Mouse (Mus musculus) stomach, postnatal 0 days (tissue): Measurements from ENCODE around the gene Prickle1. TPM values are rescaled to one million over a fixed set of nuclear protein-coding genes. Genes with fewer than 3 reads are reported as not detected.
A peak's percentile ranks its signal among the peaks of the same experiment; 100 is the strongest.

Source experiments
- ATAC-seq: fragments of 200-750 bp; cut with Nextera tagmentation; 2 replicates; pipeline ENCODE4 v1.8.0; 2017; ENCODE audit not compliant: low FRiP score, low TSS enrichment
- DNase-seq: peaks from one replicate; pipeline ENCODE4 v3.0.0-alpha.2; 2016; ENCODE audit warnings: low spot score
- H3K27ac ChIP-seq: fragments of 300-500 bp; sonication (generic); replicated peaks from 2 replicates; pipeline ENCODE4 v1.5.1; 2014; ENCODE audit warnings: mild to moderate bottlenecking, control low read depth
- H3K27me3 ChIP-seq: fragments of 300-500 bp; sonication (generic); 2 replicates; pipeline ENCODE4 v1.6.1; 2014; ENCODE audit warnings: low read length; ENCODE audit not compliant: control insufficient read depth, insufficient read depth
- H3K36me3 ChIP-seq: fragments of 300-500 bp; sonication (generic); 2 replicates; pipeline ENCODE4 v1.6.1; 2014; ENCODE audit warnings: low read length, mixed read lengths; ENCODE audit not compliant: control insufficient read depth, insufficient read depth
- H3K4me1 ChIP-seq: fragments of 300-500 bp; sonication (generic); replicated peaks from 2 replicates; pipeline ENCODE4 v1.6.1; 2014; ENCODE audit warnings: antibody characterized with exemption; ENCODE audit not compliant: control insufficient read depth, insufficient read depth
- H3K4me2 ChIP-seq: fragments of 300-500 bp; sonication (generic); replicated peaks from 2 replicates; pipeline ENCODE4 v1.6.1; 2014; ENCODE audit warnings: low read depth, mild to moderate bottlenecking, control low read depth, moderate library complexity
- H3K4me3 ChIP-seq: fragments of 300-500 bp; sonication (generic); 2 replicates; pipeline ENCODE4 v1.5.1; 2014; ENCODE audit warnings: low read depth, low read length, control low read depth
- H3K9ac ChIP-seq: fragments of 300-500 bp; sonication (generic); 2 replicates; pipeline ENCODE4 v1.6.1; 2014; ENCODE audit warnings: mild to moderate bottlenecking, low read length, control low read depth, mixed read lengths
- H3K9me3 ChIP-seq: fragments of 300-500 bp; sonication (generic); 2 replicates; pipeline ENCODE4 v1.6.1; 2016; ENCODE audit warnings: low read length; ENCODE audit not compliant: control insufficient read depth
- CTCF ChIP-seq: IDR thresholded peaks from 2 replicates; pipeline ENCODE4 v1.5.1; 2016; ENCODE audit warnings: antibody characterized with exemption, low read depth, mild to moderate bottlenecking, moderate library complexity
- EP300 ChIP-seq: optimal IDR thresholded peaks from 2 replicates; pipeline ENCODE3; 2016; ENCODE audit warnings: antibody characterized with exemption
- WGBS: fragments of 180-500 bp; shearing (Covaris S2); extraction: QIAGEN DNeasy Blood & Tissue Kit; methylation state at CpG from one replicate; pipeline ENCODE4 v1.1.7; 2014; 5-methylcytosine and 5-hydroxymethylcytosine counted together
- polyA plus RNA-seq: library from polyadenylated mRNA; unstranded; fragments of >200 nt; fragmentation: Nextera tagmentation; extraction: Ambion mirVana; gene quantifications from 2 replicates; pipeline ENCODE4 v1.2.1, GENCODE M21; 2015

Prickle1 gene
- polyA plus RNA-seq, 1 experiment from 2014 or later: 6.5 TPM

DNA sequence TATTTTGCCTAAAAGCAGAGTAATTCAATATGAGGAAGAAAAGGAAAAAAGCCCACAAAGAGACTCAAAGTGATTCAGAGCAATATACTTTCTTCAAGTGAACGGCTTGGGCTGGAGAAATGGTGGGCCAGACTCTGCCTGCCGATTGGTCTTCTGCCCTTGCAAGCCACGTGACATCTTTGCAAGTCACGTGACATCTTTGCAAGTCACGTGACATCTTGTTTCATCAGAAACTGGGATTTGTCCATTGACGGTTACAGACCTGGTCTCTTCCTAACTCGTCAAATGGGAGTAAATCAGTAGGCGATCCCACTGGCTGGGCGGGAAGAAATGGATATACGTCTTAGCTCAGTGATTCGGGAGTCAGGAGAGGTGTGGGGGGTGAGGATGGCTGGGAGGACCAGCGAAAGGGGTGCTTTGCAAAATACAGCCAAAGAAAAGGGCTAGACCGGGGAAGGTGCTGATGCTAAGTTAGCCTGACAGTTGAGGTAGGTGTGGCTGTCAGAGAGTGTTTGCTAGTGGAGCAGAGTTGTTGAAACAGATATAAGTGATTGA is 5.8 kb upstream of the Prickle1 start:
- DNase-seq (no peak), ATAC-seq (no peak)
- H3K4me2 ChIP-seq: no peak overlapping the region
- H3K27ac ChIP-seq: no peak overlapping the region
- no peaks in the 10 kb centered on the region for H3K36me3 ChIP-seq
- H3K27me3 ChIP-seq: no peaks in the 10 kb centered on the region
- no peaks in the 10 kb centered on the region for H3K9me3 ChIP-seq
- TF ChIP-seq EP300 (no peak), CTCF (no peak)
- H3K9ac ChIP-seq: no peak overlapping the region
- no peaks in the 10 kb centered on the region for H3K4me1 ChIP-seq
- H3K4me3 ChIP-seq: no peak overlapping the region
- WGBS: 93% methylated on average over 13 of the region's 13 CpGs

DNA sequence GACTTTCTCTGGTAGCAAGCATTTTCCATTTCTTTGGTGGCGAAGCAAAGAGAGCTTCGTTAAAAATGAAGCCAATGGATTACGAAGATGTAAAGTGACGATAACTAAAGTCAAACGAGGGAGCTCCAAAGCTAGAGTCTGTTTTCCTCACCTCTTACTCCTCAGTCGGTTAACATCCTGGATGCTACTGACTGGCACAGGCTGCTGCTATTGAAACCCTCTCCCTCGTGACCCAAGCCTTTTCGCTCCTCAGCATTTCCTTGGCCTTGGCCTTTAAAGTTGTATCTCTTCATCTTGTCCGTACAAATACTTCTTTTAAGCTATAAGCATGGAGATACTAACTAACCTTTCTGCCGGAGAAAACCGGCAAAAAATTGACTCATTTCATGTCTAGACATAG is 1.3 kb upstream of the Prickle1 start:
- Histone ChIP-seq H3K36me3 (no peaks in the 10 kb centered on the region), H3K9me3 (no peaks in the 10 kb centered on the region), H3K4me3 (no peak overlapping the region; the same call in 1 of the 2 replicates), H3K4me2 (peak overlapping the region; percentile 89), H3K27ac (no peak overlapping the region; the same call in 1 of the 2 replicates), H3K27me3 (no peaks in the 10 kb centered on the region), H3K4me1 (no peaks in the 10 kb centered on the region), H3K9ac (no peak overlapping the region)
- no peak for TF ChIP-seq CTCF
- TF ChIP-seq EP300: no peak
- ATAC-seq (no peak), DNase-seq (no peak)
- 60% methylated on average over 11 of the region's 11 CpGs for WGBS

DNA sequence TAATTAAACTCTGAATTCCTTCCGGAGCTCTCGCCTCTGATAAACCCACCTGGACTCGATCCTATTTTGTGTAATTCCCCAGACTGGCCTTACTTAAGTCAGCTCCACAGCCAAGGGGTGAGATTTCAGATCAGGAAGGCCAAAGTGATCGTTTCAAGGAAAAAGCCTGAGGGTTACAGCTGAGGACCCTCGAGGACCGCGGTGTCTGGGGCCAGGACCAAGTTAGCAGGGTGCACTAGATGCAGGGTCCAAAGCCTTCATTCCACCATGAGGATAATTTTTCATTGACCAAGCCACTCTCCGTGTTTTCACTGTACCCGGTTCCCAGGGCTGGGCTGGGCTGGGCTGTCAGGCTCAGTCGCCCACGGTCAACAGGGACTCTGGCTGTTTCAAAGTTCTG is 594 bp upstream of the Prickle1 start:
- peak overlapping the region; percentile 89 for H3K4me2 ChIP-seq

DNA sequence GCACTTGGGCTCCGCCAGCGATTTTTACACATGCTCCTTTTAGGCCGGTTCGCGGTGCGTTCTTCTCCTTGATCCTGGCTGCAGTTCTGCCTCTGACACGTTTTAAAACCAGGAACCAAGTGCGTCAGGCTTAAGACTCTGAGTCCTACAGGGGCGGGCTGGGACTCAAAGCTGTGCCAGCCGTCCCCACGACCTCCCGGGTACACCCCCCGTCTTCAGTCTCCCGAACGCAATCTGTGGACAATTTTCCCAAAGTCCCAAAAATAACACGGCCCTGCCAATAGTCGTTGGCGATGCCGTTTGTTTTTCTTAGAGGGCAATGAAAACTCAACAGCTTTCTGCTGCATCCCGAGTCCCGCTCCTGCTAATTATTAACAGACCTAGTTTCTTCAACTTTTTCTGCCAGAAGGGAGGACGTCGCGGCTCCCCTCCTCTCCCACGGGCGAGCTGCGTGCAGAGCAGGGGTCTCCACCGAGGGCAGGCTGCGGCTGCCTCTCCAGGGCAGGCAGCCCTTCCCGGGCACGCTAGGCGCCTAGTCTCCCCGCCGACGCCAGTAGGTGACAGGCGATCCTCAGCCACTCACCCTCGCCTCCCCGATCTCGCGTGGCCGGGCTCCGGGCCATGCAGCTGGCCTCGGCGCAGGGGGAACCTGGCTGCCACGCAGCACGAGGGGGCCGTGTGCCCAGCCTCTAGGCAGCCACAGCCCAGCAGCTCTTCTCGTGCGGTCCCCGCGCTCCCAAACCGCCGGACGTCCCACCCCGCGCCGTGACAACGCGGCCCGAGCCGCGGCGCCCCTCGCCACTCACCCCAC is 598 bp downstream of the Prickle1 start:
- Histone ChIP-seq H3K36me3 (no peaks in the 10 kb centered on the region), H3K27ac (peak overlapping the region; percentile 94), H3K4me3 (peak overlapping the region; percentile 98), H3K9ac (peak overlapping the region; percentile 91), H3K4me2 (peak overlapping the region; percentile 89), H3K9me3 (no peaks in the 10 kb centered on the region), H3K27me3 (no peaks in the 10 kb centered on the region), H3K4me1 (no peaks in the 10 kb centered on the region)
- WGBS: under 1% methylated on average over 58 of the region's 64 CpGs
- TF ChIP-seq EP300: no peak
- TF ChIP-seq CTCF: peak; percentile 51
- DNase-seq (peak; percentile 71), ATAC-seq (peak; percentile 68)

More for the DNA sequence above, 594 bp upstream of the Prickle1 start:
- Histone ChIP-seq H3K36me3 (no peaks in the 10 kb centered on the region), H3K27me3 (no peaks in the 10 kb centered on the region), H3K9me3 (no peaks in the 10 kb centered on the region), H3K27ac (peak overlapping the region; percentile 94), H3K4me1 (no peaks in the 10 kb centered on the region), H3K4me3 (peak overlapping the region; percentile 98), H3K9ac (peak overlapping the region; percentile 91)
- TF ChIP-seq EP300 (no peak), CTCF (no peak)
- ATAC-seq (peak; percentile 67), DNase-seq (peak; percentile 83)
- 0% methylated on average over 11 of the region's 11 CpGs for WGBS

DNA sequence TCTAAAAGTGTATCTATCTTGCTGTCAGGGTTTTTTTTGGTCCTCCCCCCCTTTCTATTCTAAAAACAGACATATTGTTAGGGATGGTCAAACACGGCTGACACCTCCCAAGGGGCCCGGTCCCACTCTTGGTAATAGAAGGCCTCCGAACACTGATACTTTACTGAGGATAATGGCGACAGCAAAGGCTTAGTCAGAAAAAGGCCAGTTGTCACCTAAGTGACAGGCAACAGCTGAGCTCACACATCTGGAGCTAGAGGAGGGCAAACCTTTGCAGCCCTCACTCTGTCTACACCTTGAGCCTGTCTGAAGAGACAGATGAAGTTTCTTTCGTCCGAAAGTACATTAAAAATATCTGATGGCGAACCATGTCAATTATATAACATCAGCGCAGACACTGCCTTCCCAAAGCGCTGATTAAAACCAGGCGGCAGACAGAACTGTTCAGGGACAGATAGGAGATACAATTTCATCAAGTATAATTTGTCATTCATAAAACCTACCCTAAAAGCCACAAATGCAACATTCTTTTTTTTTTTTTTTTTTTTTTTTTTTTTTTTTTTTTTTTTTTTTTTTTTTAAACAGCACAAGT is 1.3 kb downstream of the Prickle1 start:
- ATAC-seq (no peak), DNase-seq (no peak)
- no peaks in the 10 kb centered on the region for H3K27me3 ChIP-seq
- H3K4me1 ChIP-seq: no peaks in the 10 kb centered on the region
- H3K4me2 ChIP-seq: peak overlapping the region; percentile 89
- H3K36me3 ChIP-seq: no peaks in the 10 kb centered on the region
- H3K9me3 ChIP-seq: no peaks in the 10 kb centered on the region
- H3K9ac ChIP-seq: peak overlapping the region; percentile 9
- no peak overlapping the region; the same call in 1 of the 2 replicates for H3K27ac ChIP-seq
- WGBS: 13% methylated on average over 10 of the region's 10 CpGs
- H3K4me3 ChIP-seq: peak overlapping the region; percentile 98
- TF ChIP-seq CTCF: no peak
- no peak for TF ChIP-seq EP300
